Mouse (Mus musculus): ENCODE data around the gene Sh2d1b1.

DNA sequence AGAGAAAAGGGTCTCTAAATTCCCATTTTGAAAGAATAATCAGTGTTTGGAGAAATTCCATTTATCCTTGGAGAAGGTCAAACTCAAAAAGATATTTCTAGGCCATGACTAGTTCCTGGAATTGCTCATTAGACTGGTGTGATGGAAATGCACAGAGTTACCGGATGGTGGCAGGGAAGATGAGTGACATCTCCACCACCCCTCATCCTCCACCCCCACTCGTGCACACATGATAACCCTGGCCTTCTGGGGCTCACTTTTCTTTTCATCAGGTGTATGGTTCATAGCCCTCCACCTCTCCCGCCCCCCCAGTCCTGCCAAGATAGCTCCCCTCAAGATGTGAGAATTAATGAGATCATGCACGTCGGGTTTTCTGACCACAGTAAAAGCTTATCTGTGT lies 16.1 kb downstream of the Sh2d1b1 start:
- no peak for TF ChIP-seq MAZ (IDR thresholded peaks at IDR 0.05; ENCODE audit: low read depth, low read length)
- TF ChIP-seq POLR2AphosphoS2 (IDR thresholded peaks at IDR 0.05; ENCODE audit: low read depth, low read length), result no peak
- TF ChIP-seq CTCF (conservative IDR thresholded peaks at IDR 0.05 in 1 of 2, IDR thresholded peaks at IDR 0.05 in 1 of 2; ENCODE audit: low read depth in 2 of 2, low read length in 2 of 2), result no peak
- no peak for TF ChIP-seq CHD1 (IDR thresholded peaks at IDR 0.05; ENCODE audit: low read depth, low read length)
- TF ChIP-seq EP300 (IDR thresholded peaks at IDR 0.05; ENCODE audit: low read length), result no peak

Data from CH12.LX (cell line).